Mouse (Mus musculus): ENCODE results near the gene Lipf. TPM values are rescaled to one million over a fixed set of nuclear protein-coding genes. Genes with fewer than 3 reads are reported as not detected.

Lipf gene
- polyA plus RNA-seq (2011; ENCODE audit: insufficient read length, low read depth, missing spikeins) = not detected in 2 replicates

- H3K27ac ChIP-seq (ENCODE audit: insufficient read depth, low read length) = no peak within 1 kb of the TSS
- no peak within 1 kb of the TSS for H3K4me3 ChIP-seq (ENCODE audit: insufficient read depth, low read length)
- H3K4me1 ChIP-seq (ENCODE audit: control insufficient read depth, insufficient read depth, low read length) = no peaks in the 10 kb centered on the region
- TF ChIP-seq CTCF (IDR thresholded peaks at IDR 0.05; ENCODE audit: borderline replicate concordance, insufficient read depth, low read length) (no peak), POLR2A (IDR thresholded peaks at IDR 0.05; ENCODE audit: low read depth, low read length) (no peak)
Measured at GRCm38 (mm10) chr19:33960887-33961286, at the start of gene Lipf. Gene Lipf (plus strand): TSS chr19:33961187.

- TF ChIP-seq POLR2A (IDR thresholded peaks at IDR 0.05; ENCODE audit: low read depth, low read length) (no peak), CTCF (IDR thresholded peaks at IDR 0.05; ENCODE audit: borderline replicate concordance, insufficient read depth, low read length) (no peak)
- Histone ChIP-seq H3K27ac (ENCODE audit: insufficient read depth, low read length) (no peak overlapping the region), H3K4me3 (ENCODE audit: insufficient read depth, low read length) (no peak overlapping the region), H3K4me1 (ENCODE audit: control insufficient read depth, insufficient read depth, low read length) (no peaks in the 10 kb centered on the region)
Measured at GRCm38 (mm10) chr19:33924099-33924498, 36.9 kb upstream of the Lipf start.

GRCm38 (mm10) chr19:33979007-33979406, 18.0 kb downstream of the Lipf start:
- no peak for TF ChIP-seq POLR2A (IDR thresholded peaks at IDR 0.05; ENCODE audit: low read depth, low read length)
- Histone ChIP-seq H3K4me3 (ENCODE audit: insufficient read depth, low read length) (no peak overlapping the region), H3K27ac (ENCODE audit: insufficient read depth, low read length) (no peak overlapping the region), H3K4me1 (ENCODE audit: control insufficient read depth, insufficient read depth, low read length) (no peaks in the 10 kb centered on the region)

- Histone ChIP-seq H3K4me1 (ENCODE audit: control insufficient read depth, insufficient read depth, low read length) (no peaks in the 10 kb centered on the region), H3K4me3 (ENCODE audit: insufficient read depth, low read length) (no peak overlapping the region), H3K27ac (ENCODE audit: insufficient read depth, low read length) (no peak overlapping the region)
- no peak for TF ChIP-seq CTCF (IDR thresholded peaks at IDR 0.05; ENCODE audit: borderline replicate concordance, insufficient read depth, low read length)
- no peak for TF ChIP-seq POLR2A (IDR thresholded peaks at IDR 0.05; ENCODE audit: low read depth, low read length)
Measured at GRCm38 (mm10) chr19:33983043-33983442, 22.1 kb downstream of the Lipf start.

DNA sequence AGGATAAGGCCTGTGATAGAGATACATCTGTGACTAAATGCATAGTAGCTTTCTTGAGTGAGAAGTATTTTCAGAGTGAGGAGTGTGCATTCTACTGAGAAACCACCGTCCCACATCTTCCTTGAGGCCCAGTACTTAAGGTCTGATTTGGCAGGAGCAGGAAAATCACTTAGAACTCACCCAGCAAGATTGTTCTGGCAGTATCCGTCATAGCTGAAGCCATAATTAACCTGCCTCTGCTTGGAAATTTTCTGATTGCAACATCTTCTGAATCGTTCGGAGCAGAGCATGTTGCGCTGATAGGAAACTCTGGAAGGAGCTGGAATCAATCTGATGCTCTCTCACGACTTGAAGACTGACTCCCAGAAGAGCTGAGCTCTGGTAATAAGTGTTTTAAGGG, 47.0 kb downstream of the Lipf start, which contains the start of gene Lipk:
Lipk (plus strand) TSS at position 289 of the 400 bp plus-strand sequence.
- TF ChIP-seq CTCF (IDR thresholded peaks at IDR 0.05; ENCODE audit: borderline replicate concordance, insufficient read depth, low read length) (no peak), POLR2A (IDR thresholded peaks at IDR 0.05; ENCODE audit: low read depth, low read length) (no peak)
- Histone ChIP-seq H3K4me1 (ENCODE audit: control insufficient read depth, insufficient read depth, low read length) (no peaks in the 10 kb centered on the region), H3K4me3 (ENCODE audit: insufficient read depth, low read length) (no peak within 1 kb of the TSS), H3K27ac (ENCODE audit: insufficient read depth, low read length) (no peak within 1 kb of the TSS)

GRCm38 (mm10) chr19:34021440-34022172, 60.6 kb downstream of the Lipf start:
- TF ChIP-seq POLR2A (IDR thresholded peaks at IDR 0.05; ENCODE audit: low read depth, low read length) = no peak
- no peak for TF ChIP-seq CTCF (IDR thresholded peaks at IDR 0.05; ENCODE audit: borderline replicate concordance, insufficient read depth, low read length)
- H3K27ac ChIP-seq (ENCODE audit: insufficient read depth, low read length) = no peak overlapping the region
- no peaks in the 10 kb centered on the region for H3K4me1 ChIP-seq (ENCODE audit: control insufficient read depth, insufficient read depth, low read length)
- H3K4me3 ChIP-seq (ENCODE audit: insufficient read depth, low read length) = no peak overlapping the region

- Histone ChIP-seq H3K4me1 (ENCODE audit: control insufficient read depth, insufficient read depth, low read length) (no peaks in the 10 kb centered on the region), H3K4me3 (ENCODE audit: insufficient read depth, low read length) (no peak overlapping the region), H3K27ac (ENCODE audit: insufficient read depth, low read length) (no peak overlapping the region)
- TF ChIP-seq CTCF (IDR thresholded peaks at IDR 0.05; ENCODE audit: borderline replicate concordance, insufficient read depth, low read length) (no peak), POLR2A (IDR thresholded peaks at IDR 0.05; ENCODE audit: low read depth, low read length) (no peak)
Measured at GRCm38 (mm10) chr19:34022759-34023158, 61.8 kb downstream of the Lipf start.

Other genes with a start within 250 kb of the Lipf start
- gene Lipo2, start 209.8 kb upstream of the Lipf start, polyA plus RNA-seq (2011; ENCODE audit: insufficient read length, low read depth, missing spikeins) = not detected in 2 replicates
- gene Lipo3, start 199.2 kb upstream of the Lipf start, polyA plus RNA-seq (2011; ENCODE audit: insufficient read length, low read depth, missing spikeins) = 14.4 and 17.1 TPM in 2 replicates
- not detected in 2 replicates for gene Lipo1, start 173.7 kb upstream of the Lipf start, polyA plus RNA-seq (2011; ENCODE audit: insufficient read length, low read depth, missing spikeins)
- not detected in 2 replicates for gene Lipk, start 47.1 kb downstream of the Lipf start, polyA plus RNA-seq (2011; ENCODE audit: insufficient read length, low read depth, missing spikeins)
- gene Lipn, start 106.2 kb downstream of the Lipf start, polyA plus RNA-seq (2011; ENCODE audit: insufficient read length, low read depth, missing spikeins) = not detected in 2 replicates
- 0.25 TPM in 1 of 2 replicates, not detected in the other for gene Lipm, start 139.7 kb downstream of the Lipf start, polyA plus RNA-seq (2011; ENCODE audit: insufficient read length, low read depth, missing spikeins)
- gene Ankrd22, start 204.9 kb downstream of the Lipf start, polyA plus RNA-seq (2011; ENCODE audit: insufficient read length, low read depth, missing spikeins) = not detected in 2 replicates
- gene Stambpl1, start 231.0 kb downstream of the Lipf start, polyA plus RNA-seq (2011; ENCODE audit: insufficient read length, low read depth, missing spikeins) = 30.6 and 40.5 TPM in 2 replicates